Mouse (Mus musculus) spleen, adult 2 months (tissue): Measurements from ENCODE around the gene Atp5g1.

ENCODE experiments used
- CTCF ChIP-seq: fragments of 200-500 bp; IDR thresholded peaks from 2 replicates; pipeline ENCODE4 v1.5.1; 2011; ENCODE audit warnings: mild to moderate bottlenecking, inconsistent platforms; ENCODE audit not compliant: insufficient read depth, insufficient read length, insufficient replicate concordance; ENCODE audit errors: extremely low read depth
- POLR2A ChIP-seq: fragments of 200-500 bp; IDR thresholded peaks from 2 replicates; pipeline ENCODE4 v1.6.1; 2011; ENCODE audit warnings: low read depth, low read length, inconsistent platforms

DNA sequence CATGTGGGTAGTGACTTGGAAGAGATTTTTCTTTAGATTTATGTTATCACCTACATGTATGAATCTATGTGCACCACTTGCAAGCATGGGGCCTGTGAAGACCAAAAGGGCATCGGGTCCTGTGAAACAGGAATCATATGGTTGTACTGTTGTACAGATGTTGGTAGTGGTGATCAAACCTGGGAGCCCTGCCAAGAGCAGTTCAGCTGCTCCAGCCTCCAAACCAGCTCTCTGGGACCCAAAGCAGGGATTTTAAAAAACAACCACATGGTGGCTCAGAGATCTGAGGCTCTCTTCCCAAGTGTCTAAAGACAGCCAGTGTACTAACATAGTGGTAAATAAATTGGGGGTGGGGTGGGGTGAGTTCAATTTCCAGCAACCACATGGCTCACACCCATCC, 32.9 kb upstream of the Atp5g1 start:
- no peak for TF ChIP-seq CTCF
- TF ChIP-seq POLR2A, result no peak
